Mouse (Mus musculus): ENCODE measurements around the gene Ltbp3. TPM values are rescaled to one million over a fixed set of nuclear protein-coding genes. Genes with fewer than 3 reads are reported as not detected.

Ltbp3 gene
- polyA plus RNA-seq, 1 experiment = 10.5 TPM

- peak overlapping the region; percentile 67 for H3K27ac ChIP-seq (ENCODE audit: control insufficient read depth, insufficient read depth, low read depth, low read length, poor library complexity)
- H3K4me3 ChIP-seq (replicated peaks; ENCODE audit: control insufficient read depth, low read depth, low read length) = no peak overlapping the region
- WGBS = 14% methylated on average over 8 of the region's 8 CpGs
- no peak for TF ChIP-seq POLR2A (IDR thresholded peaks at IDR 0.05; ENCODE audit: borderline replicate concordance, control insufficient read depth, low read depth, low read length)
- peaks cover 4% of the 10 kb centered on the region for H3K4me1 ChIP-seq (ENCODE audit: control insufficient read depth, insufficient read depth, low read length)
These were observed 65.5 kb downstream of the Ltbp3 start for GRCm38 (mm10) chr19:5806051-5806808.

- H3K4me1 ChIP-seq (ENCODE audit: control insufficient read depth, insufficient read depth, low read length) = peaks cover 4% of the 10 kb centered on the region
- H3K4me3 ChIP-seq (replicated peaks; ENCODE audit: control insufficient read depth, low read depth, low read length) = no peak overlapping the region
- H3K27ac ChIP-seq (ENCODE audit: control insufficient read depth, insufficient read depth, low read depth, low read length, poor library complexity) = peak overlapping the region; percentile 89
- no peak for TF ChIP-seq CTCF (IDR thresholded peaks at IDR 0.05; ENCODE audit: control insufficient read depth, insufficient read depth, low read length)
- TF ChIP-seq POLR2A (IDR thresholded peaks at IDR 0.05; ENCODE audit: borderline replicate concordance, control insufficient read depth, low read depth, low read length) = no peak
- WGBS = 18% methylated on average over 6 of the region's 6 CpGs
These were observed 66.1 kb downstream of the Ltbp3 start for GRCm38 (mm10) chr19:5806809-5807205.

GRCm38 (mm10) chr19:5807740-5808139 is 67.0 kb downstream of the Ltbp3 start:
- 42% methylated on average over 3 of the region's 3 CpGs for WGBS
- Histone ChIP-seq H3K4me3 (replicated peaks; ENCODE audit: control insufficient read depth, low read depth, low read length) (no peak overlapping the region), H3K4me1 (ENCODE audit: control insufficient read depth, insufficient read depth, low read length) (peaks cover 4% of the 10 kb centered on the region), H3K27ac (ENCODE audit: control insufficient read depth, insufficient read depth, low read depth, low read length, poor library complexity) (peak overlapping the region; percentile 39; the same call in 1 of the 2 replicates)
- TF ChIP-seq CTCF (IDR thresholded peaks at IDR 0.05; ENCODE audit: control insufficient read depth, insufficient read depth, low read length) = no peak
- TF ChIP-seq POLR2A (IDR thresholded peaks at IDR 0.05; ENCODE audit: borderline replicate concordance, control insufficient read depth, low read depth, low read length) = no peak

Other genes starting within 250 kb of the Ltbp3 start
- gene 1700020D05Rik, start 237.1 kb upstream of the Ltbp3 start, polyA plus RNA-seq (2011; ENCODE audit: insufficient read depth, insufficient read length, low replicate concordance, missing spikeins) = 4.0 and 4.8 TPM in 2 replicates
- 15.6 and 32.5 TPM in 2 replicates for gene Snx32, start 230.4 kb upstream of the Ltbp3 start, polyA plus RNA-seq (2011; ENCODE audit: insufficient read depth, insufficient read length, low replicate concordance, missing spikeins)
- not detected in 2 replicates for gene Ovol1, start 180.3 kb upstream of the Ltbp3 start, polyA plus RNA-seq (2011; ENCODE audit: insufficient read depth, insufficient read length, low replicate concordance, missing spikeins)
- 7.4 and 12.4 TPM in 2 replicates for gene Ap5b1, start 172.9 kb upstream of the Ltbp3 start, polyA plus RNA-seq (2011; ENCODE audit: insufficient read depth, insufficient read length, low replicate concordance, missing spikeins)
- 68.6 and 132 TPM in 2 replicates for gene Rnaseh2c, start 139.0 kb upstream of the Ltbp3 start, polyA plus RNA-seq (2011; ENCODE audit: insufficient read depth, insufficient read length, low replicate concordance, missing spikeins)
- 41.5 and 87.3 TPM in 2 replicates for gene Kat5, start 130.7 kb upstream of the Ltbp3 start, polyA plus RNA-seq (2011; ENCODE audit: insufficient read depth, insufficient read length, low replicate concordance, missing spikeins)
- gene Rela, start 103.4 kb upstream of the Ltbp3 start, polyA plus RNA-seq (2011; ENCODE audit: insufficient read depth, insufficient read length, low replicate concordance, missing spikeins) = 17.3 and 36.3 TPM in 2 replicates
- 72.2 and 101 TPM in 2 replicates for gene Sipa1, start 77.2 kb upstream of the Ltbp3 start, polyA plus RNA-seq (2011; ENCODE audit: insufficient read depth, insufficient read length, low replicate concordance, missing spikeins)
- gene Map3k11, start 52.2 kb upstream of the Ltbp3 start, polyA plus RNA-seq (2011; ENCODE audit: insufficient read depth, insufficient read length, low replicate concordance, missing spikeins) = 26.8 and 60.5 TPM in 2 replicates
- gene Pcnx3, start 52.0 kb upstream of the Ltbp3 start, polyA plus RNA-seq (2011; ENCODE audit: insufficient read depth, insufficient read length, low replicate concordance, missing spikeins) = 43.5 and 99.7 TPM in 2 replicates
- not detected in 2 replicates for gene Kcnk7, start 36.5 kb upstream of the Ltbp3 start, polyA plus RNA-seq (2011; ENCODE audit: insufficient read depth, insufficient read length, low replicate concordance, missing spikeins)
- gene Ehbp1l1, start 14.6 kb upstream of the Ltbp3 start, polyA plus RNA-seq (2011; ENCODE audit: insufficient read depth, insufficient read length, low replicate concordance, missing spikeins) = 130 and 224 TPM in 2 replicates
- 33.5 and 37.8 TPM in 2 replicates for gene Fam89b, start 11.3 kb upstream of the Ltbp3 start, polyA plus RNA-seq (2011; ENCODE audit: insufficient read depth, insufficient read length, low replicate concordance, missing spikeins)
- gene Scyl1, start 30.5 kb downstream of the Ltbp3 start, polyA plus RNA-seq (2011; ENCODE audit: insufficient read depth, insufficient read length, low replicate concordance, missing spikeins) = 26.8 and 38.8 TPM in 2 replicates
- 14.3 and 18.1 TPM in 2 replicates for gene Frmd8, start 134.4 kb downstream of the Ltbp3 start, polyA plus RNA-seq (2011; ENCODE audit: insufficient read depth, insufficient read length, low replicate concordance, missing spikeins)
- gene Slc25a45, start 136.9 kb downstream of the Ltbp3 start, polyA plus RNA-seq (2011; ENCODE audit: insufficient read depth, insufficient read length, low replicate concordance, missing spikeins) = 11.6 and 24.6 TPM in 2 replicates
- gene Tigd3, start 153.2 kb downstream of the Ltbp3 start, polyA plus RNA-seq (2011; ENCODE audit: insufficient read depth, insufficient read length, low replicate concordance, missing spikeins) = 4.4 and 6.4 TPM in 2 replicates
- gene Dpf2, start 172.1 kb downstream of the Ltbp3 start, polyA plus RNA-seq (2011; ENCODE audit: insufficient read depth, insufficient read length, low replicate concordance, missing spikeins) = 31.1 and 60.8 TPM in 2 replicates
- 2.3 and 5.3 TPM in 2 replicates for gene Cdc42ep2, start 183.9 kb downstream of the Ltbp3 start, polyA plus RNA-seq (2011; ENCODE audit: insufficient read depth, insufficient read length, low replicate concordance, missing spikeins)
- 41.9 and 79.8 TPM in 2 replicates for gene Pola2, start 223.3 kb downstream of the Ltbp3 start, polyA plus RNA-seq (2011; ENCODE audit: insufficient read depth, insufficient read length, low replicate concordance, missing spikeins)
- 0.80 TPM in 1 of 2 replicates, not detected in the other for gene Slc22a20, start 245.2 kb downstream of the Ltbp3 start, polyA plus RNA-seq (2011; ENCODE audit: insufficient read depth, insufficient read length, low replicate concordance, missing spikeins)